Mouse (Mus musculus) granulocyte monocyte progenitor cell, adult 5-6 weeks (primary cell): Measurements from ENCODE around the gene Acvr2b. TPM values are rescaled to one million over a fixed set of nuclear protein-coding genes. Genes with fewer than 3 reads are reported as not detected.

Experiments
- ATAC-seq: replicated peaks from 2 replicates; pipeline ENCODE4 v1.8.0; 2016; ENCODE audit warnings: mild to moderate bottlenecking, moderate TSS enrichment, inconsistent platforms; ENCODE audit not compliant: poor library complexity, severe bottlenecking
- total RNA-seq, 2 experiments: library from RNA; stranded (forward) in 1 of 2; stranded (reverse) in 1 of 2; fragments of 200-712, 200-1000 nt in 1 of 2; fragments of >200 nt in 1 of 2; fragmentation: Nextera tagmentation in 1 of 2; gene quantifications; 2 replicates each; pipeline ENCODE4 v1.2.3; 2014 to 2017

Acvr2b gene
- total RNA-seq, 2 experiments from 2014 or later: 0.36 to 2.0 TPM

DNA sequence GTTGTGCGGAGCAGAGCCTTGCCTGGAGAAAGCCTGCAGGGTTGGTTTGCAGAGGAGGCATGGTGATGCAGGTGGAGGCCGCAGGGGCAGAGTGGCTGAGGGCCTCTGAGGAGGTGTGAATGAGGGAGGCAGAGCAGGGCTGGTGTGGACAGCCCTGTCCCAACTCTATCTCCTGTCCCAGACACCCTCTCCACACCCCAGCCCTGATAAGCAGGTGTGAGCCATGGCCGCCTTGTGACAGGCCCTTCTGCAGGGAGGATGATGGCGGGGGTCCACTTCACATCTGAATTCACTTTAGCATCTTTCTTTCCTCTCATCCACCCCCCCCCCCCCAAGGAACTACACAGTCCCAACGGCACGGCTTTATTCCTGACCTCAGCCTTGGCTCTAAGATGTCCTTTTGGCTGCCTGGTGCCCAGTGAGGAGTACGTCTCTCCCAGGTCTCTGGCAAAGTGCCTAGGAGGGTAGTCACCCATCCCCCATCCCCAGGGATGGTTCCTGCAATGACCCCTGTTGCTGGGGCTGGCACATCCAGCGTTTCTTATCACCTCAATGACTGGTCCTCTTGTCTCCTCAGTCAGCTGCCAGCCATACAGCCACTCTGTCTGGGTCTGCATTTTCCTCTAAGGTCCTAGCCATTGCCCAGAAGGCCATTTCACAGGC is 67.9 kb downstream of the Acvr2b start:
- ATAC-seq: no peak

DNA sequence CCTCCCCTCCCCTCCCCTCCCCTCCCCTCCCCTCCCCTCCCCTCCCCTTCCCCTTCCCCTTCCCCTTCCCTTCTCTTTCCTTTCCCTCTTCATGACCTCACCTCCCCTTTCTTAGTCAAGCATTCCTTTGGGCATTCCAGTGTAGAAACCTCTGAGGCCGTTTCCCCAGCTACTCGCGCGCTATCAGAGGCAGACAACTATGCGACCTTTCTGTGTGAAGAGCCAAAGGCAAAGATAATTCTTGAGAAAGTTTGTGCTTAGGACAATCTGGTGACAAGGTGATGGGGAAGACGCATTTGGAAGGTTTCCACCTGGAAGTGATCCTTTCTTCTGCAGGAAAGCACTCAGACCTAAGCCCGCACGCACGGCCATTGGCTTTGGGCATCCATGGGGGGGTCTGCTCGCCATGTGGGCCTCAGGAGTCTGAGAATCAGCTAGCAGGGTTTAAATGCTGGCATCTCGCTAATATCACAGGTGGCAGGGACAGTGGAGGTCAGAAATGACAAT is 70.5 kb downstream of the Acvr2b start:
- no peak for ATAC-seq

DNA sequence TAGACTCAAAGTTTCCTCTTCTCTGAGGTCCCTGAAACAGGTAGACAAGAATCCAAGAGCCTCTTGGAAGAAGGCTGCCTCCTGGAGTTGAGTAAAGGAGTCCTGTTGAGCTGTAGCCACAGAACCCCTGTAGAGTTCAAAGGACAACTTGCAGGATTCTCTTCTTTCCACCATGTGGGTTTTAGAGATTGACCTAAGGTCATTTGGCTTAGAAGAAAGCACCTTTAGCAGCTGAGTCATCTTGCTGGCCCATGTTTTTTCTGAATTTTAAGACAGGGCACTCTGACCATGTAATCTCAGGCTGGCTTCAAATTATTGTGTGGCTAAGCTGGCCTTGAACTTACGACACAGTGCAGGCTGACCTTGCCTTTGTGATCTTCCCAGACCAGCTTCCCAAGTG is 71.1 kb downstream of the Acvr2b start:
- ATAC-seq: no peak

DNA sequence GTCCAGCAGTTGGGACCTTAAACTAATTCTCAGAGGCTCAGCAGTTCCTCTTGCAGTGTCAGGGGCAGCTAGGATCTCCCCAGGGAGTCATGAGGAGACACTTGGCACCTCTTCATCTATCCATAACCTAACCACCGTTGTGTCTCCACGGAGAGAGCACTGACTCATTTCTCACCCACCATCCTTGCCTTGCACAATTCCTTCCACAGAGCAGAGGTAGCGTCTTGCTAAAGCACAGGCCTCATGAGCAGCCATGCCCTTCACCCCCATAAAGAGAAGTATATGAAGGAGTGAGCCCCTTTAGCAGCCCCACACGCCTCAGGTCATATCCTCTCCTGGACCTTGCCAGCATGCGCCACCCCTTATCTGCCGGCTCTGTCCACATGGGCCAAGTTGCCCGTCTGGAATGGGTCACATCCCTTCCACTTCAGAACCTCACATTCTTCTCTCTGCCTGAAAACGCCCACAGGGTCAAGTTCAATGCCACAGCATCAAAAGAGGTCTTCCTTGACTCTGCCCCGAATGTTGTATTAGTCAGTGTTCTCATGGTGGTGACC is 71.8 kb downstream of the Acvr2b start:
- ATAC-seq: no peak

DNA sequence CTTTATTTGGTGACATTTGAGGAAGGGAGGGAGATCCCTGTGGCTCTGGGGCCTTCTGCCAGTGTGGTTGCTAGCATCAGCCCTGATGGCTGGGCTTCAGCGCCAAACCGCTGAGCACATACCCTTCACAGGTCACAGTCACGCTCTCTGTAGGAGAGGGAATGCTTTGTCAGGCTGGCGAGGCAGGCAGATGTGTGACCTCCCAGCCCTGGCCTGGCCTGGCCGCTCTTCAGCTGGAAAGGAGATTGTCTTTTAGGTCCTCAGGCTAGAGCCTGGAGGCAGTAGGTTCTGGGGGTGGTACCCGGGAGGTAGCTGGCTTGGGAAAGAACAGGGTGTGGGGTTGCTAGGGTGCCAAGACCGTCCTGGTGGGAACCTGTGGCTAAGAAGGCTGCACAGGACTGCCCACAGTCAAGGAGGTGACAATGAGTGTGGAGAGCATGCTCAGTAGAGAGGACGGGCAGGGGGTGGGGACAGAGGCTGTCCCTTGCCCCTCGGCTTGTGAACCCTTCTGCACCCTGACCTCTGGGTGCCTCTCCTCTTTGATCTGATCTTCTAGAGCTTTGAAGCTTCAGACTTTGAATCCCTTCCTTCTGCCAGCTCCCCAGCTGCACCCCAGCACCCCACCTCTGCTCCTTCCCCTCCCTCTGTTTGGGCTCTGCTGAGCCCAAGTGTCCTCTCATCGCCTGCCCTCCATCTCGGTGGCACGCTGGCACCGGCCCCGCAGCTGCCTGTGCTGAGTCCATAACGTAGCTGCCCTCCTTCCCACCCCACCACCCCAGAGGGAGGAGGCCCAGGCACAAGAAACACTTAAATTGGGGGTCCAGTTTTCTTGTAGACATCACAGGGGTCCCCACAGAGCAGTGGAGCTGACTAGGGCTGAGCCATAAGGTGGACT is 73.0 kb downstream of the Acvr2b start:
- no peak for ATAC-seq

DNA sequence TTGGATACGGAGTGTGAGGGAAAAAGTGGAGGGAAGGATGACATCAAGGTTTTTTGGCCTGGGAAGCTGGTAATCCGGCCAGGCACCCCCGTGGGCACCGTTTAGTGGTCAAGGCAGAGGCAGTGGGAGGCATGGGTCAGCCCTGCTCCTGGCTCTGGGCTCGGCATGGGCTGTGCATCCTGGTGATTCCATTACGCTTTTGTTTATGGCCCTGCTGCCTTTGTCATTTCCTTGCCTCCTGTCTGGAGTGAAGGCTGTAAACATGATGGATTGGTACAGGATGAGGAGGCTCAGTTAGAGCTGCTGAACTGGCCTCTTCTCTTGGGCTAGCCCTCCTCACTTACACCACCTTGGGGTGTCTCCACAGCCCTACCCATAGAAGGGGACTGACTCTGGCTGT is 75.8 kb downstream of the Acvr2b start:
- ATAC-seq: no peak

DNA sequence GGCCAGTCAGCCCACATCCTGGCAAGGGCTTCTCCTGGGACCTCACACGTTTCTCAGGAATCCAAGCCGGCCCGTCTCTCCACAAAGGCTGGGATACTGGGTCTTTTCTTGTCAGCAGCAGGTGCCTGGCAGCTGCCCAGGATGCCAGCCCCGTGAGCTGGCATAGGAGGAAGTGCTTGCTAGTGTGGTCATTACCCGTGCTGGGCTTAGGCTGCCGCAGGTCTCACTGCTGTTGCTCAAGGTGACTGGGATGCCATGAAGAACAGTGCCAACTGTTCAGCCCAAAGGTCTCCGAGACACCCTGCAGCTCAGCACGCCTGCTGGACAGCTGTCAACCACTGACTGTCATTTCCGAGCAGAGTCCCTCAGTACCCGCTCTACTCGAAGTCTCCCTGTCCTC is 76.4 kb downstream of the Acvr2b start:
- 0 out of 2 replicates have a peak, but pooled peaks have one; percentile 35 for ATAC-seq

DNA sequence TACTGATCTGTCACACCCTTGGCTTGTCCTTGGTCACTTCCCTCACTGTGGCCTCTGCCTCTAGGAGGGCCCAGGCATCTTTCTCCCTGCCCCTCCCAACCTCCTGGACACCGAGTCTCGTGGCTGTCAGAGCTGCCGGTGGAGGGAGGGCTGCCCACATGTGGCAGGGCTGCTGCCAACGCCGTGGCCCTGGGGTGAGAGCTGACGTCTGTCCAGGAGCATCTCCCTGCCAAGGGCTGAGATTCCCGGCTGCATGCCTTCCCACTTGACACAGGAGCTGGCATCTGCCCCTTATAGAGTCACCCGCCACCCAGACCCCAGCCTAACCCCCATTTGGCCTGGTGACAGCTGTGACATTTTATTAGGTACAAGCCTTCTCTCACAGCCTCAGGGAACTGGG is 77.4 kb downstream of the Acvr2b start:
- no peak for ATAC-seq

DNA sequence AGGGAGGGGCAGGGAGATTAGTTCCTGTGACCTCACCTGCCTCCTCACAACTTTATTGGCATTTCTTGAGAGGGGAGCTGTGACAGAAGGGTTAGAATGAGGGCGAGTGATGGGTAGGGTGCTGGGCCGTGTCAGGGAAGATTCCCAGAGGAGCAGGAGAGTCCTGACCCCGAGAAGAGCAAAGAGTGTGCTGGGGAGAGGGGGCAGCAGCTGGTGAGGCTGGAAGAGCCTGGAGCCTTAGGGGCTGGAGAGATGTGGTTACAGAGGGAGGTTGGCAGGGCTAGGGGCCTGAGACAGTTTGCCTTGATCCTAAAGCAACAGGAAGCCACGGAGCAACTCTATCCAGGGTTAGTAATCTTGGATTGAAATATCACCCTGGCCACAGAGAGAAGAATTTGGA is 79.7 kb downstream of the Acvr2b start:
- no peak for ATAC-seq

DNA sequence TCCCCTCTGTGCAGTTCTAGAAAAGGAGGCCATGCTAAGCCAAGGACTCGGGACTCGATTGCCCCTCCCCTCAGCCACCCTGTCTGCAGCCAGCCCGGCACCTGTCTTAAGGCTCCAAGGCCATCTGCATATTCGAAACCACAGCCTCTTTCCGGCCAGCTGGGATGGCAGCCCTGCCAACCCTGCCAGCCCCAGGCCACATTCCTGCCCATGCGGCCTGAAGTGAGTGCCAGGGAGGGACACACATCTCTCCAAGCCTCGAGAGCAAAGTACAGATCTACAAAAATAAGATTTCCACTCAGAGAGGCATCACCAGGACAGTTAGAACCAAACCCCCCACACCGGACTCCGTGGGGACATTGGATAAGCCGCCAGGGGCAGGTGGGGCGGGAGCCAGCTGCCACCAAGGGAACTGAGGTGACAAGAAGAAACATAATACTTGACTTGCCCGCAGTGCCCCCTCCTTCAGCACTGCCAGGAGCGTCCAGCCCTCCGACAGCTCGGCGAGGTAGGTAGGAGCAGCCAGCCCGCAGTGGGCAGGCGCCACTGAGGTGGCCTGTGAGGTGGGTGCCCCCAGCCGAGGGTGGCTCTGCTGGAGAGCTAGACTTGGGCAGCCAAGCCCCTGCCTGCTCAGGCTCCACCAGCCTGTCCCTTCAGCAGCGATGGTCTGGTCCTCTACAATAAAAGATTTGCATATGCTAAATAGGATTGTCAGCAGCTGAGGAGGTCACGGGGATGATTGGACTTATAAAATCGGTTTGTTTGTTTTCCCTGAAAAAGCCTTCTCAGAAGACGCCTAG is 81.8 kb downstream of the Acvr2b start:
- ATAC-seq: no peak

DNA sequence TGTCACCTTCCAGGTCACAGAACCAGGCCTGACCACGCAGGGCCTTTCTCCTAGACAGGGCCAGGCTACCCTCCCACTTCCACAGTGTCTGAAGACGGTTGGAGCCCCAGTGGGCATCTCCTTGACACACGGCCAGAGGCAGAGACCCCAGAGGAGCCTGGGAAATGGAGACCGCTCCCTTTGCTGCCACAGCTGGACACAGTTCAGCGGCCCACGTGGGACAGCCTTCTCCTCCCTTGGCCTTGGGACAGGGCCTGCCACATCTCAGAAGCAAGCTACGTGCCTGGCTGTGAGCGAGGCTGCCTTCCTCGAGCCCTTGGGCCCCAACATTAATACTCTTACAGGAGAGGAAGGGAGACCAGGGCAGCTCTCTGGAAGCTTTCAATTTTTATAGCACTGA is 82.5 kb downstream of the Acvr2b start:
- no peak for ATAC-seq

Other genes with a start within 250 kb of the Acvr2b start
- gene Acaa1b, start 245.0 kb upstream of the Acvr2b start, total RNA-seq (2014; fragmentation: Nextera tagmentation): not detected in 2 replicates
- not detected in 2 replicates for gene Acaa1b, start 245.0 kb upstream of the Acvr2b start, total RNA-seq (2017)
- not detected in 2 replicates for gene Gm47289, start 243.0 kb upstream of the Acvr2b start, total RNA-seq (2014; fragmentation: Nextera tagmentation)
- gene Gm47289, start 243.0 kb upstream of the Acvr2b start, total RNA-seq (2017): not detected in 2 replicates
- not detected in 2 replicates for gene Slc22a13, start 193.0 kb upstream of the Acvr2b start, total RNA-seq (2014; fragmentation: Nextera tagmentation)
- gene Slc22a13, start 193.0 kb upstream of the Acvr2b start, total RNA-seq (2017): not detected in 2 replicates
- 27.5 and 28.0 TPM in 2 replicates for gene Oxsr1, start 79.7 kb upstream of the Acvr2b start, total RNA-seq (2014; fragmentation: Nextera tagmentation)
- 28.7 and 30.5 TPM in 2 replicates for gene Oxsr1, start 79.7 kb upstream of the Acvr2b start, total RNA-seq (2017)
- 26.4 and 40.6 TPM in 2 replicates for gene Acaa1a, start 62.4 kb upstream of the Acvr2b start, total RNA-seq (2014; fragmentation: Nextera tagmentation)
- gene Acaa1a, start 62.4 kb upstream of the Acvr2b start, total RNA-seq (2017): 21.2 and 26.2 TPM in 2 replicates
- 31.1 and 47.6 TPM in 2 replicates for gene Myd88, start 60.7 kb upstream of the Acvr2b start, total RNA-seq (2014; fragmentation: Nextera tagmentation)
- 16.4 and 24.2 TPM in 2 replicates for gene Myd88, start 60.7 kb upstream of the Acvr2b start, total RNA-seq (2017)
- gene Xylb, start 44.7 kb upstream of the Acvr2b start, total RNA-seq (2014; fragmentation: Nextera tagmentation): 4.4 and 7.4 TPM in 2 replicates
- 2.8 and 4.1 TPM in 2 replicates for gene Xylb, start 44.7 kb upstream of the Acvr2b start, total RNA-seq (2017)
- not detected in 2 replicates for gene Slc22a14, start 36.6 kb upstream of the Acvr2b start, total RNA-seq (2014; fragmentation: Nextera tagmentation)
- not detected in 2 replicates for gene Slc22a14, start 36.6 kb upstream of the Acvr2b start, total RNA-seq (2017)
- gene Exog, start 42.8 kb downstream of the Acvr2b start, total RNA-seq (2014; fragmentation: Nextera tagmentation): 10.4 and 17.7 TPM in 2 replicates
- gene Exog, start 42.8 kb downstream of the Acvr2b start, total RNA-seq (2017): 4.2 and 4.6 TPM in 2 replicates
- gene Scn5a, start 176.9 kb downstream of the Acvr2b start, total RNA-seq (2014; fragmentation: Nextera tagmentation): not detected in 2 replicates
- not detected in 2 replicates for gene Scn5a, start 176.9 kb downstream of the Acvr2b start, total RNA-seq (2017)